Mouse (Mus musculus) retina, postnatal 7 days (tissue): ENCODE measurements around the gene Ifit1bl1.

Source experiments
- DNase-seq: peaks from one replicate; pipeline ENCODE4 v3.0.0-alpha.2; 2012; ENCODE audit warnings: low read depth, low spot score

The Ifit1bl1 gene

DNA sequence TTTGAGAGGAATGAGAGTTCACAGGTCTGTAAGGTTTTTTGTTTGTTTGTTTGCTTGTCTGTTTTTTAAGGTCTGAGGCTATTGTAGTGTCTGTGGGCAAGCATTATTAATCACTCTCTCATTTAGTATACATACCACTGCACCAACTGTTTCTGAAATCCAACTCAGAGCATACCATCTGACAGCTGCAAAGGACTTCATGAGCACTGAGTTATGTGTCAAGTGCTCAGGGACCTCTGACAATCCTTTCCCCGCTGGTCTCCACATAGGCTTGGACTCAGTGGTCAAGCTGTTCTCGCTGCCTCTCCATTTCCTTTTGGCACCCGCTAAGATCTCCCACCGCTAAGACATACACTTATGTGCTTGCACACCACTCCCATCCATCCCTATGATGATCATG lies 55.5 kb downstream of the Ifit1bl1 start:
- DNase-seq: no peak
